Mouse (Mus musculus) gastrocnemius, postnatal 36 days (tissue): ENCODE results near the gene Repin1. TPM values are rescaled to one million over a fixed set of nuclear protein-coding genes. Genes with fewer than 3 reads are reported as not detected.

Experiments
- DNase-seq, 2 experiments: peaks; one replicate each; pipeline ENCODE4 v3.0.0; 2022
- intact Hi-C: fragments of 180-260 bp; cut with DNase I; formaldehyde crosslinking; loops from one replicate; pipeline ENCODE4 v1.15.1; 2025
- long read RNA-seq, 2 experiments: library from polyadenylated mRNA; stranded (forward); transcript quantifications; one replicate each; pipeline ENCODE4 v2.0.0; 2021
- total RNA-seq, 2 experiments: library from RNA; stranded (reverse); gene quantifications; 2 replicates each; pipeline ENCODE4 v1.2.3; 2021

Repin1 gene
- total RNA-seq: 10 to 100 TPM; 19.4 to 29.3 TPM
- long read RNA-seq, experiment 1, partial matches to known transcripts: 0 of 2 reads
- long read RNA-seq, experiment 1, other reads (novel, unspliced or antisense): 1 of 2 reads
- long read RNA-seq, experiment 2, partial matches to known transcripts: 0 of 6 reads
- long read RNA-seq, experiment 2, other reads (novel, unspliced or antisense): 3 of 6 reads

DNA sequence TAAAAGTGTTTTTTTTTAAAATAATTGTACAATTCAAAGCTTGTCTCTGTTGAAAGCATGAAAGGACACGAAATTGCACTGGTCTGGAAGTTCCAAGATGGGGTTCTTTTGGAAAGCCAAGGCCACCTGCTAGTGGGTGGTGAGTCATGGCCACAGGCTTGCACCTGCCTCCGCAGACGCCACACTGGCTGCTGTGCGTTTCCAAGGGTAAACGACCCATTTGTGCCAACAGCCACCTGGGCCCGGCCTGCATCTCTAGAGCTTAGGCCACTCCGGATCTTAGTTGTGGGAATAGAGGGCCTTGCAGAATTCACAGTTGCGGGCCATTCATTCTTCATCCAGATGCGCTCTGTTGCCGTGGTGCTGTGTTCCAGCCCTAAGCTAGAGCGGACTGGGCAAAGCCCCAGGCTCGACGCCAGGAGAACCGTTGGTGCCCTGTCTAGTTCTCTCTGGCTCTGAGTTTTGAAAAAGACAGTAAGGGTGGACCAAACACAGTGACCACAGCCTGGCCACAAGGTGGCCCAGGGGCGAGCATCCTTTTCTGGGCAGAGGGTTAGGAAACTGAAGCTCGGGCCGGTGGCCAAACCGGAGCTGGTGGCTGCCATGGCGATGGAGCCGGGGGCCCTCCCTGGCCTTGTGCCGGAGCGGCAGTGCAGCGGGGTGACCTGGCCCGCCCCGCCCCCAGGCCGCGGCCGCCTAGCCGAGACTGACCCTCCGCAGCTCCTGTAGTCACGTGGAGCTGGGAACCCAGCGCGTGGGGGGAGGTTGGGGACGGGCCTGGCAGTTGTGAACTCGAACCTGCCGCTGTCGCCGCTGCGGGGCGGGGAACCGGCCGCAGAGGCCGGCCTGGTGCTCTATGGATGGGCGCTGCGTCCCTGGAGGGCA, at the start of gene Repin1, which contains the start of gene Gm44965:
Repin1 (plus strand) TSS at position 726 of the 885 bp plus-strand sequence.
Gm44965 (plus strand) TSS at position 784 of the 885 bp plus-strand sequence.
- DNase-seq: peak; percentile 88 to 91
- intact Hi-C loops: loop anchor here (5.0 kb wide), 1 partner anchor 41 kb away; the partner anchor contains the start of gene Lrrc61

DNA sequence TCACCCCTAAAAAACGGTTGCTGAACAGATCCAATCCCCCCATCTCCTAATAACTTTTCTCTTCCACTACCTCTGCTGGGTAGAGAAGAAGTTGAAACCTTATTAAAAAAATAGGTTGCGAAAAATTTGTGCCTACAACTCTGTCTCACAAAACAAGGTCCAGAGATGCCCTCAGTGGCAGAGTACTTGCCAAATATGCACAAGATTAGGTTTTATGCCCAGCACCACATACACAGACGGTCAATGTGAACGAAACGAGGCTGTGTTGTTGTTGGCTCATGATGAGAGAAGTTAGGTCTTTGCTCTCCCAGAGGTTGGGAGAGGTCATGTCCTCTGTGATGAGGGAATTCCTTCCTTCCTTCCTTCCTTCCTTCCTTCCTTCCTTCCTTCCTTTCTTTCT, 48.4 kb upstream of the Repin1 start:
- DNase-seq: no peak
- intact Hi-C loops: no loop called here

DNA sequence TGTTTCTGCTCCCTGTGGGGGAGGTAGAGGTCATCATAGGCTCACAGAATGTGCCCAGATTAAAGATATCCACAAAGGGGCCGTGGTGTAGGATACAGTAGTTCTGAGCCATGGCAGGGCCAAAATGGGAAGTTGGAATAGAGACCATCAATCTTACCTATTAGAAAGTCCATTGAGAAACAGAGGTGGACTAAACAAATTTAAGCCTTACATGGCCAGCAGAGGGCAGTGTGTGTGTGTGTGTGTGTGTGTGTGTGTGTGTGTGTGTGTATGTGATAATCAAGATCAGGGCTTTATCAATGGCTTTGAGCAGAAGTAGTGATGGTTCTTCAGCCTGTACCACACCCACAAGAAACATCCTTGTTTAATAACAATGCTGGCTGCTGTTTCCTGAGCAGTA, 47.4 kb upstream of the Repin1 start:
- intact Hi-C loops: no loop called here
- DNase-seq: no peak

DNA sequence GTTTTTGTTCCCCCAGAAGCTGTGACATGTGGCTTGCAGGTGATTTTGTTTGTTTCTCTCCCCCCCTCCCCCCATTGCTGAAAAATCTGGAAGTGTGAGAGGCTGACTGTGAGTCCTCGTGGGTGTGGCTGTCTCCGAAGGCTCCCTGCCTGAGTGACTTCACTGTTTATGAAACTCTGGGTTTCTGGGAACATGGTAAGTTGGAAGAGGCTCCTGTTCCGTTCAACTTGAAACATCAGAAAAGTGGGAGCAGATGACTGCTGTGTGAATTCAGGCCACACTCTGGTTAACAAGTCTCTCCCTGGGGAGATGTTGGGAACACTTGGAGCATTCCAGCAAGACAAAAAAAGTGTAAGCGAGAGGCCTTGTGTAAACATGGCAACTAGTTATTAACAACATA, 46.8 kb upstream of the Repin1 start:
- no peak for DNase-seq
- intact Hi-C loops: no loop called here

DNA sequence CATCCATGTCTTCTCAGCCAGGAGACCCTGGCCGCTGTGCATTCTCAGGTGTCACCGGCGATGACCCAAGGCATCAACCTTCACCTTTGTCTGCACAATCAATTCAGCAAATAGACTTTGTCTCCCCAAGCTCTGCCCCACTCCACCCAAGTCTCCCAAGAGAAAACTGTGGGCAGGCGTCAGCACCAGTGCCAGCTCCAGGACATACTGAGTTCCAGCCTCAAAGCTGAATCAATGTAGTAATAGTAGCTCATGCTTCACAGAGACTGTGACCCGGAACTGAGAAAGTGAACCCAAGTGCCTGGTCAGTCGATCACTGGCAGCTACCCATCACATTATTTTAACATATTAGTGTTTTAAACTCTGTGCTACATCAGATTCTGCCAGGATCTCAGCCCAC, 45.4 kb upstream of the Repin1 start:
- intact Hi-C loops: no loop called here

DNA sequence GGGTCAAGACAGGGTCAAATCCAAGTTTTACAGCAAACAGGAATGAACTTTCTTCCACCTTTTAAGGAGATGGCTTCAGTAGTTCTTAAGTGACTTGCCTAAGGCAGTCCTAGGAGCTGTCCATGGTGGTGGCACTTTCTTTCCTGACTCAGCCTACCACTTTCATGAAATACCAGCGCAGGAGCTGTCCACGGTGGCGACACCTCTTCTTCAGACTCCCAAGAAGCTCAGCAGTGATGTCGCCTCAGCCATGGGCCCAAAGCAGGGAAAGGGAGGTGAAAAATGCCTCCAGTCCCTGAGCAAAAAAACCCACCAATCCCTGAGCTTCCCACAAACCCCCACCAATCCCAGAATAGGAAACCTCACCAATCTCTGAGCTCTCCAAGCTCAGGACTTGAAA, 40.8 kb upstream of the Repin1 start:
- DNase-seq: no peak
- intact Hi-C loops: loop anchor here (5.0 kb wide), 1 partner anchor 39 kb away; the partner anchor contains the start of genes Gm44965 and Repin1

More for the DNA sequence above, 45.4 kb upstream of the Repin1 start:
- no peak for DNase-seq

DNA sequence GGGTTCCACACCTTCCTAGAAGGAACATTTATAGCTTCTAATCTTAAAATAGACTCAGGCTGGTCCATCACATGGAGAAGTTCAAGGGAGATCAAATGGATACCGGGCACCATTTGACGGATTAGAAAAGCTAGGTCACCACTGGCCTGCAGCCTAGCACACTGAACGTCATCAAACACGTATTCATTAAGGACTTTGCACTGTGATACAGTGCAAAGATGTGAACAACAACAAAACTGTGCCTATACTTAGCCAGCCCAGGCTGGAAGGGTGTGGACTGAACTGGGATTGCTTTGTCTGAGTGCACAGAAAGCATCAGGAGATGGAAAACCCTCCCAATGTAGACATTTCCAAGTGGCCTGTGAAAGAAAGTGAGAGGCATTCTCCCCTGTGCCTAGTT, 39.9 kb upstream of the Repin1 start:
- intact Hi-C loops: loop anchor here (5.0 kb wide), 1 partner anchor 38 kb away; the partner anchor contains the start of genes Gm44965 and Repin1
- peak in 1 of 2 experiments; percentile 28 for DNase-seq

DNA sequence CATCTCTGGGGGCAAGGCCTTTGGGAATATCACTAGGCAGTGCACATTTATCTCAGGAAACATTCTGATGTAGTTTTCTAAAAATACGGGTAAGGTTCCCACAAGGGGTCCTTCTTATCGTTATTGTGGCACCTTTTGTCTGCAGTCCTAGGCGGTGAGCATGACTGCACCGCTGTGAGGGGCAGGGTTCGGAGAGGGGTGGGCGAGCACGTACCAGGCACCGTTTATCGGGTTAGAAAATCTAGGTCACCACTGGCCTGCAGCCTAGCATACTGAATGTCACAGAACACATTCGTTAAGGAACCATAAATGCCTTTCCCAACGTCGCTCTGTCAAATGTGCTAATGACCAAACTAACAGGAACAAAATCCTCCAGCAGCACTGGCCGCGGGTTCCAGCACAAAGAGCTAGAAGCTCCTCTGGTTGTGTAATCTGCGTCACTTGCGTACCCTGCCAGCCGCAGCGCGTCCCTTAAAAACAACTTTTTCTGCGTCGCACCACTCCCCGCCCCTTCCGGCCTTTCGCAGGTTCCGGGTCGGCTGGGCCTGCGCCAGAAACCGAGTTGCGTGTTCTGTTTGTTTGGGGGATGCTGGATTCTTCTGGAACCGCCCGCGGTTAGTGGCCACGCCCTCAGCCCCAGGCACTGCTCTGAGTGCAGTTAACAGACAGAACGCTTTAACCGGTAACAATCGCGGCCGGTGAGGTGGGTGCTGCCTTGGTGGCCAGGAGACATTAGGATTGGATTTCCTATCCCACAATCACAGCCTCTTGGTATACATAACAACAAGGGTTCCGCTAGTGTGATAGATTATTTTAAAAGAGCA, 39.2 kb upstream of the Repin1 start, which contains the start of gene Lrrc61:
Lrrc61 (plus strand) TSS at position 517 of the 824 bp plus-strand sequence.
- intact Hi-C loops: loop anchor here (5.0 kb wide), 1 partner anchor 38 kb away; the partner anchor contains the start of genes Gm44965 and Repin1

DNA sequence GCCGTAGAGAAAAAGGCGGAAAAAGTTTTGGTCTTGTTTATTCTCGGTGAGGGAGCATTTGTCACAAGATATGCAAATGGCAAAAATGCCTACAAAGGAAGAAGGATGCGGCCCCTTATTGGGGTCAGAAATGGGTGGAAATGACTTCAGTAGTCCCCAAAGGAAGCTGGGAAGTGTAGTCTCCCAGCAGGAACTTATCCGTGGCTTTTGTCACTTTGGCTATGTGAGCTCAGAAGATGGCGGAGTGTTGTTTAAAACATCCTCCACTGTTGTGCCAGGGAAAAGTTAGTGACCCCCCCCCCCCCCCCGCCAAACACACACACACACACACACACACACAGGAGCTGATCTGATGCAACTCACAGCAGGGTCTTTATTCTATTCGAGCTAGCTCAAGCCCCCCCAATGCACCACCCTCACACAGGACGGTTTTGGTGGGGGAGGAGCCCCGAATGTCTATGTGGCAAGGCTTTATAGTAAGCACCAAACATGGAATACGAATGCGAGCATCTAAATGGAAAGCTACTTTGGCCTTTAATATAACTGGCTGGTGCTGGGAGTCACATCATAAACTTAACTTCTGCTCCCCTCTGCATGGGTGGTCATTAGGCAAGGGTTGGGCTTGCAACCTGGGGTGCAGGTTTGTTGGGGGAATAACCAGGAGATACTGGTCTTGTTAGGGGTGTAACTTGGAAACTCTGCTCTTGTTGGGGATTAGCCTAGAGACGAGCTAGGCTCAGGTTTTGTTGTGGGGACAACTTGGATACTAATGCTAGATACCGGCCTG, 38.4 kb upstream of the Repin1 start:
- intact Hi-C loops: no loop called here
- DNase-seq: no peak

More for the DNA sequence above, 39.2 kb upstream of the Repin1 start, which contains the start of gene Lrrc61:
- peak; percentile 98 to 99 for DNase-seq

DNA sequence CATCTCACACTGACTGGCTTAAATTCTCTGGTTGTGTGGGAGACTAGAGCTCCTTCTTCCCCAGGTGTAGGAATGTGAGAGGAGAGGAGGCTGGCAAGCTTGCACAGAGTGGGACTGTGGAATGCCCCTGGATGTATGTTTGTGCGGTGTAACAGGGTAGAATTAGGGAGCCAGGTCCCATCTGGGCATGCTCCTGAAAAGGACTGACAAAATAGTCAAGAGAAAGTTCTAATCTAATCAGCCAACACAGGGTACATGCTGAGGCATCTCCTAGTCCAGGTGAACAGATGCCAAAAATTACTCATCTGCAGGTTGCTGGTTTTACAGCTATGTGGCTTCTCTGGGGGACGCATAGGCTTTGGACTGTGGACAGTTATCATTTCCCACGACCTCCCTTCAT, 37.7 kb upstream of the Repin1 start:
- intact Hi-C loops: no loop called here
- no peak for DNase-seq

DNA sequence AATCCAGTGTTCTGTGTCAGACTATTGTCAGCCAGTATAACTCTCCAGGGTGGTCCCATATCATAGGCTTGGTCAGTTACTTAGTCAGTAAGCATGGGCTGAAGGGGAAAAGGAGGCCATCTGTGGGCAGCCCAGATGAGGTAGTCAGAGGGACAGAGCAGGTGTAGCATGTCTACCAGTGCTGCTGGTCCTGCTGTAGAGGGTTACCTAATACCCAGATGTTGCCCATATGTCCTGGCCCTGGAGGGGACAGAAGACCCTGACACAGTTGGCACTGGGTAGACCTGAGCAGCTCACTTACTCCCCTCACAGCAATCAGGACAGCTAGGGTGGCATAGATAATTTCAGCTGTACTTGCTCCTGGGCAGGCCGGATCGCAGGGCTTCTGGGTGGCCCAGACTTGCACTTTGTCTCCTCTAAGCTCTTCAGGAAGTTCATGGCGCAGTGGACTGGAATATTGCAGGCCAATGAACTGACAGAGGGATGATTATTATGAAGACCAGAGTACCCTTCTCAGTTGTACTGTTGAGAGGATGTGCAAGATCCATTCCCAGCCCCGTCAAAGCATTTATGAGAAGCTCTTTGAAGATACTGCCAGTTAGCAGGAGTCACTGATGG, 27.9 kb upstream of the Repin1 start:
- DNase-seq: no peak
- intact Hi-C loops: no loop called here

DNA sequence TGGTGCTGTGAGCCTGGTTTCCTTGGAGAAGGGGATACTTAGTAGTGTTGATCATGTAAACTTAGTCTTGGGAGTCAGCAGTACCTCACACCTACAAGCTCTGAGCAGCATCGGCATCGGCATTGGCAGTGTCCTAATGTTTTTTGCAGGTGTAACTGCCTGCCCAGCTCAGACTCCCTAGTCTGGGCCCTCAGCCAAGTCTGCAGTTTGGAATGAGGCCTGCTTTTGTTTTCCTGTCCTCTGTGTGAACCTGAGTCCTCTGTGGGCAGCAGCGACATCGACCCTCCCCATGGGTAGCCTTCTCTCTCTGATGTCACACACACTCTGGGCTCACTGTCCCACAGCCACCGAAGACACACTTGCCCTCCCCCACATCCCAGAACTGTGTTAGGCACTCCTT, 27.4 kb upstream of the Repin1 start:
- intact Hi-C loops: no loop called here
- DNase-seq: peak; percentile 54 to 59

DNA sequence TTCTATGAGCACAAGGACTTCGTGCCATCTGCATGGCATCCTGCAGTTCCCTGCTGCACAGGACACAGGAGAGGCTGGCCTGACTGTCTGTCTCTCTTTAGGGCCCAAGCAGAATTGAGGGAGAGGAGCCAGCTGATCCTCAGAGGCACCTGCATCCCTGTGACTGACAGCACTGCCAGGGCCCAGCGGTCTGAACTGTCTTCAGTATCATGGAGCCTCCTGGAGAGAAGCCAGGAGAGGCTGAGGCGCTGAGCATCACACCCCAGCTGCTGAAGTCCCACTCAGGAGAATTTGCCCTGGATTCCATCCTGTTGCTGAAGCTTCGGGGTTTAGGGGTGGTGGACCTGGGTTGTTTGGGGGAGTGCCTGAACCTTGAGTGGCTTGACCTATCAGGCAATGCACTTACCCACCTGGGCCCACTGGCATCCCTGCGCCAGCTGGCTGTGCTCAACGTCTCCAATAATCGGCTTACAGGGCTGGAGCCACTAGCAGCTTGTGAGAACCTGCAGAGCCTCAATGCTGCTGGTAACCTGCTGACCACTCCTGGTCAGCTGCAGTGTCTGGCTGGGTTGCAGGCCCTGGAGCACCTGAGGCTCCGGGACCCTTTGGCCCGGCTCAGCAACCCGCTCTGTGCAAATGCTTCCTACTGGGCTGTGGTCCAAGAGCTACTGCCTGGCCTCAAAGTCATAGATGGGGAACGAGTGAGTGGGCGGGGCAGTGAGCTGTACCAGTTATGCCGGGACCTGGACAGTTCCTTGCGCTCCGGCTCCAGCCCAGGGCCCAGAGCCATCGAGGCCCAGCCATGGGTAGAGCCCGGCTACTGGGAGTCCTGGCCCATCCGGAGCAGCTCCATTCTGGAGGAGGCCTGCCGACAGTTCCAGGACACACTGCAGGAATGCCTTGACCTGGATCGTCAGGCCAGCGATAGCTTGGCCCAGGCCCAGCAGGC, 25.4 kb upstream of the Repin1 start:
- peak; percentile 51 to 54 for DNase-seq
- intact Hi-C loops: no loop called here

DNA sequence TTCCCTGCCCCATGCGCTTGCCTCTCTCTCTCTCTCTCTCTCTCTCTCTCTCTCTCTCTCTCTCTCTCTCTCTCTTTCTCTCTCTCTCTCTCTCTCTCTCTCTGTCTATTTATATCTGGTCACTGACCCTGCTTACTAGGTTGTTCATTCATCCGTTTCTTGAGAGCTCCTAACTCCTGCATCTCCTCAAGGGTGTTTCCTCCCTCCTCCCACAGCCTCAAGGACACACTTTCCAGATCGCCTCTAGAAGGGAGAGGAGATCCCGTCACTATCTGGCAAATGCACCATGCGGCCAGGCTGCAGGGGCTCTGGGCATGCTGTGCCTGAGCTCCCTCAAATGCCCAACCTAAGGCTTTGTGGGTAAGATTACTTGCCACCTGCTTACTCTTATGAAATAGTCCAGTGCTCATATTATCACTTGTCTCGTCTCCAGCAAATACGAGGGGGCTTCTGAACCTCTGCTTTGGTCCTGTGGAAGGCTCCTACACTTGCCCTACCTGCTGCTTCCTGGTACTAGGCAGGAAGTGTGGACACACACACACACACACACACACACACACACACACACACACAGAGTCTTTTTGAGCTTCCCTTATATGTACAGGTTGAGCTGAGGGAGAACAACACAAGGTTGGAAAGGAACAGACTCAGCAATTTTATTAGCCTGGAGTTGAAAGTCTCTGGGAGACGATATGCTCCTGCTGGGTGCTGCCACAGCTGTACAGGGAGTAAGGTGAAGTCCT, 24.4 kb upstream of the Repin1 start:
- DNase-seq: no peak
- intact Hi-C loops: no loop called here

DNA sequence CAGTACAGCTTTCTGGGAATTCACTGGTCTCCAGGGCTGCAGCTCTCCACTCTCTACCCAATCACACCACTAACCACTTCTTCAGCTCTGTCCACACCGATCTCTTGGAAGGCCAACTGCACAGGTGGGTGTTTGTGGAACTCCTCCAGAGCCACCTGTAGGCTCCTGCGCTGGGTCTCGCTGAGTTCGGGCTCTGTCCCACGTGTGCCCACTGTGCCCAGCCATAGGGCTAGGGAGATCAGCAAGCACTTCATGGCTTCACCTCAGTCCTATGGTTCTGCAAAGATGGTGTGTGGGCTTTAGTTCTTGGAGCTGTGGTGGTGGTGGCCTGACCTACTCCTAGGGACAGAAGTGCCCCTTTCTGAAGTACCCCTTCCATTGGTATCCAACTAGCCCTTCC, 21.7 kb upstream of the Repin1 start:
- intact Hi-C loops: no loop called here
- DNase-seq: no peak

DNA sequence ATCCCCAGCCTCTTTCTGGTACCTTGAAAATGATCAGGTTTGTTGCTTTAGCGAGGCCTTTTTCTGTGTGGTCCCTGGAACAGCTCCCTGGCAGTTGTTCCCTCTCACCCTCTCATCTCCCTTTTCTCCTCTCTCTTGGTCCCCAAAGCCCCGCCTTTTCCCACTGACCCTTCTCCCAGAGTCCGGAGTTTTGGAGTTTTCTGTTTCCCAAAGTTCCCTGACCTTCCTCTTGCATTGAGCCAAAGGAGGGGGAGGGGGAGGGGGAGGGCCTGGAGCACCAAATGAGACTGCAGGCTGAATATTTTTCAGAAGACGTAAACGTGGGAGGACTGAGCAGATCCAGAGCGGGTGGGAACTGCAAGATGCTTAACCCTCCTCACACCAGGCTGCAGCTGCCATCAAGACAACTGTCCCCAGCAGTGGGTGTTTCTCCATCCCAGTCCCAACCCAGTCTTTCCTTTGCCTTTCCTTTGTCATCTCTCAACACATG, 21.1 kb upstream of the Repin1 start, which contains the start of gene Rarres2:
Rarres2 (minus strand) TSS at position 218 of the 490 bp plus-strand sequence.
- peak in 1 of 2 experiments; percentile 52 for DNase-seq
- intact Hi-C loops: no loop called here

DNA sequence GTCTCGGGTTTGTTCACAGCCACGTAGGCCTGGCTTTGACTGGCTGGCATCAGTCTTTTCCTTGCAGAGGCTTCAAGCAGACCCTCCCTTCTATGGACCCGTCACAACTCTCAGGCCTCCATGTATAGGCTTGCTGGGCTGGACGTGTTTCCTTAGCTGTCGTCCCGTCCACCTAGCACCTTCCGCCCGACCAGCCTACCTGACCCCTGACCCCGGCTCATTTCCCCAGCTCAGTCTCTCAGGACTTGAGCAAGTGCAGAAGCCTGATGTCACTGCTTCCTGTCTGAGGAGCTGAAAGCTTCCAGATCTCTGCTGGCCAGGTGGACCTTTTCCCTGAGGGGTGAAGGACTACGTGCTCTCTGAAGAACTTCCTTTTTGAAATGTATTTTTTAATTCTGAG, 20.4 kb upstream of the Repin1 start:
- DNase-seq: no peak
- intact Hi-C loops: no loop called here
